Mouse (Mus musculus): ENCODE data around the gene Gm17364. TPM values are rescaled to one million over a fixed set of nuclear protein-coding genes. Genes with fewer than 3 reads are reported as not detected.

Gene Gm17364
- total RNA-seq, 2 experiments from 2014 or later = not detected

Other genes starting within 250 kb of the Gm17364 start
- gene Mak, start 194.3 kb downstream of the Gm17364 start, total RNA-seq (2021) = under 1 TPM; 0.76 to 0.90 TPM
- not detected for gene Gcm2, start 162.9 kb downstream of the Gm17364 start, total RNA-seq (2021)
- gene Sycp2l, start 159.7 kb downstream of the Gm17364 start, total RNA-seq (2021) = under 1 TPM in 1 of 2 experiments, not detected in 1; 0.21 TPM
- gene Elovl2, start 53.6 kb downstream of the Gm17364 start, total RNA-seq (2021) = 10 to 100 TPM; 34.6 to 38.0 TPM
- gene Smim13, start 24.1 kb downstream of the Gm17364 start, total RNA-seq (2021) = 100 to 1,000 TPM; 138 to 144 TPM
- 10 to 100 TPM; 16.5 to 20.6 TPM for gene Nedd9, start 213.4 kb upstream of the Gm17364 start, total RNA-seq (2021)